Mouse (Mus musculus): ENCODE measurements around the gene Jag2.

GRCm38 (mm10) chr12:112965783-112966182 lies 36.2 kb upstream of the Jag2 start:
- TF ChIP-seq POLR2A (IDR thresholded peaks at IDR 0.05; ENCODE audit: extremely low read depth, insufficient read depth, low read length) (no peak), CTCF (IDR thresholded peaks at IDR 0.05; ENCODE audit: low read depth, low read length) (no peak)
